Mouse (Mus musculus): ENCODE measurements at regions not wholly inside any gene's neighbourhood (a gene's known extent, or its start where the extent isn't known, plus 50 kb on each side); places are given as distances from the start of the nearest gene placed in this dataset.
A peak's percentile ranks its signal among the peaks of the same experiment; 100 is the strongest.

- no peak for DNase-seq (ENCODE audit: low read depth, low spot score)
These were observed 60.2 kb downstream of the Htr1a start for GRCm38 (mm10) chr13:105503657-105504056.

- peak; percentile 20 for DNase-seq (ENCODE audit: low read depth, low spot score)
These were observed 94.7 kb downstream of the Htr1a start for GRCm38 (mm10) chr13:105537981-105538680.

- DNase-seq (ENCODE audit: low read depth, low spot score), result no peak
These were observed 129.8 kb downstream of the Htr1a start for GRCm38 (mm10) chr13:105573248-105573647.

GRCm38 (mm10) chr13:105606450-105606849 lies 163.0 kb downstream of the Htr1a start:
- DNase-seq (ENCODE audit: low read depth, low spot score), result no peak

GRCm38 (mm10) chr13:105619308-105619707 lies 175.9 kb downstream of the Htr1a start:
- DNase-seq (ENCODE audit: low read depth, low spot score), result no peak

GRCm38 (mm10) chr13:105620867-105621266 lies 177.4 kb downstream of the Htr1a start:
- DNase-seq (ENCODE audit: low read depth, low spot score), result no peak

- no peak for DNase-seq (ENCODE audit: low read depth, low spot score)
These were observed 185.2 kb downstream of the Htr1a start for GRCm38 (mm10) chr13:105628618-105629017.

- DNase-seq (ENCODE audit: low read depth, low spot score), result no peak
These were observed 205.2 kb downstream of the Htr1a start for GRCm38 (mm10) chr13:105648617-105649016.
